Mouse (Mus musculus): ENCODE measurements around the gene Trim45. TPM values are rescaled to one million over a fixed set of nuclear protein-coding genes. Genes with fewer than 3 reads are reported as not detected.

Gene Trim45
- total and polyA plus RNA-seq, 3 experiments: 2.5 to 3.7 TPM; not detected in 1

- TF ChIP-seq ELF1 (IDR thresholded peaks at IDR 0.05; ENCODE audit: low read depth, low read length) (no peak), KAT2A (conservative IDR thresholded peaks at IDR 0.05; ENCODE audit: low read depth, low read length) (no peak), E2F4 (IDR thresholded peaks at IDR 0.05; ENCODE audit: borderline replicate concordance, low read depth, low read length) (no peak), POLR2AphosphoS2 (IDR thresholded peaks at IDR 0.05; ENCODE audit: low read length) (no peak), ZKSCAN1 (IDR thresholded peaks at IDR 0.05; ENCODE audit: low read depth, low read length) (no peak), MAFK (IDR thresholded peaks at IDR 0.05; ENCODE audit: borderline replicate concordance, low read depth, low read length) (no peak), TAL1 (IDR thresholded peaks at IDR 0.05; ENCODE audit: low read length) (no peak), NELFE (IDR thresholded peaks at IDR 0.05; ENCODE audit: low read depth, low read length) (no peak), USF1 (IDR thresholded peaks at IDR 0.05; ENCODE audit: low read depth, low read length) (no peak), POLR2A (IDR thresholded peaks at IDR 0.05; ENCODE audit: control insufficient read depth in 1 of 2, insufficient read depth in 1 of 2, low read depth in 1 of 2, low read length in 2 of 2, poor library complexity in 1 of 2) (no peak), GATA1 (IDR thresholded peaks at IDR 0.05; ENCODE audit: low read depth, low read length) (no peak), MEF2A (IDR thresholded peaks at IDR 0.05; ENCODE audit: extremely low read depth, insufficient replicate concordance, low read depth, low read length, poor library complexity, severe bottlenecking) (no peak), TBP (IDR thresholded peaks at IDR 0.05; ENCODE audit: low read depth, low read length) (no peak), ZC3H11A (IDR thresholded peaks at IDR 0.05; ENCODE audit: low read depth, low read length) (no peak), NRF1 (IDR thresholded peaks at IDR 0.05; ENCODE audit: insufficient read depth, low read depth, low read length, poor library complexity, severe bottlenecking) (no peak)
- Histone ChIP-seq H3K9ac (ENCODE audit: control insufficient read depth, low read depth, low read length, poor library complexity, severe bottlenecking) (no peak overlapping the region), H3K27me3 (ENCODE audit: control insufficient read depth in 1 of 2, insufficient read depth in 2 of 2, low read length in 2 of 2) (peaks cover 0 to 2% of the 10 kb centered on the region in 2 experiments; a peak in 2 of 4 replicates), H3K79me2 (ENCODE audit: control insufficient read depth, insufficient read depth, low read length, poor library complexity) (no peaks in the 10 kb centered on the region), H3K4me1 (ENCODE audit: control insufficient read depth in 1 of 2, insufficient read depth in 2 of 2, low read length in 2 of 2) (peaks cover 0 to 3% of the 10 kb centered on the region in 2 experiments; a peak in 2 of 4 replicates), H3K36me3 (ENCODE audit: control insufficient read depth in 1 of 2, insufficient read depth in 2 of 2, low read length in 2 of 2) (peaks cover 0 to 2% of the 10 kb centered on the region in 2 experiments; a peak in 2 of 4 replicates), H3K27ac (ENCODE audit: control insufficient read depth, low read depth, low read length) (no peak overlapping the region), H3K9me3 (replicated peaks; ENCODE audit: insufficient read depth, low read length) (no peaks in the 10 kb centered on the region), H3K4me3 (ENCODE audit: control insufficient read depth in 1 of 2, insufficient read depth in 1 of 2, low read depth in 2 of 2, low read length in 2 of 2) (no peak overlapping the region)
- no peak for DNase-seq (ENCODE audit: low read depth, low spot score)
These were observed 11.0 kb upstream of the Trim45 start for GRCm38 (mm10) chr3:100911026-100911425.

GRCm38 (mm10) chr3:100911498-100912213, 10.3 kb upstream of the Trim45 start:
- Histone ChIP-seq H3K27ac (ENCODE audit: control insufficient read depth, low read depth, low read length) (no peak overlapping the region), H3K4me3 (ENCODE audit: control insufficient read depth in 1 of 2, insufficient read depth in 1 of 2, low read depth in 2 of 2, low read length in 2 of 2) (no peak overlapping the region), H3K4me1 (ENCODE audit: control insufficient read depth in 1 of 2, insufficient read depth in 2 of 2, low read length in 2 of 2) (peaks cover 0 to 2% of the 10 kb centered on the region in 2 experiments; a peak in 2 of 4 replicates), H3K27me3 (ENCODE audit: control insufficient read depth in 1 of 2, insufficient read depth in 2 of 2, low read length in 2 of 2) (peaks cover 0 to 2% of the 10 kb centered on the region in 2 experiments; a peak in 2 of 4 replicates), H3K9ac (ENCODE audit: control insufficient read depth, low read depth, low read length, poor library complexity, severe bottlenecking) (no peak overlapping the region), H3K79me2 (ENCODE audit: control insufficient read depth, insufficient read depth, low read length, poor library complexity) (no peaks in the 10 kb centered on the region), H3K36me3 (ENCODE audit: control insufficient read depth in 1 of 2, insufficient read depth in 2 of 2, low read length in 2 of 2) (no peaks in the 10 kb centered on the region; a peak in 1 of 4 replicates), H3K9me3 (replicated peaks; ENCODE audit: insufficient read depth, low read length) (no peaks in the 10 kb centered on the region)
- DNase-seq (ENCODE audit: low read depth, low spot score): no peak
- TF ChIP-seq MAFK (IDR thresholded peaks at IDR 0.05; ENCODE audit: borderline replicate concordance, low read depth, low read length): no peak
- TF ChIP-seq HCFC1 (IDR thresholded peaks at IDR 0.05; ENCODE audit: low read depth, low read length): no peak
- no peak for TF ChIP-seq TCF12 (IDR thresholded peaks at IDR 0.05; ENCODE audit: low read depth, low read length)
- TF ChIP-seq POLR2AphosphoS2 (IDR thresholded peaks at IDR 0.05; ENCODE audit: low read length): no peak
- TF ChIP-seq ZMIZ1 (IDR thresholded peaks at IDR 0.05; ENCODE audit: low read depth, low read length): no peak
- TF ChIP-seq POLR2AphosphoS5 (IDR thresholded peaks at IDR 0.05; ENCODE audit: borderline replicate concordance, low read depth, low read length): no peak
- TF ChIP-seq E2F4 (IDR thresholded peaks at IDR 0.05; ENCODE audit: borderline replicate concordance, low read depth, low read length): no peak
- no peak for TF ChIP-seq MYB (IDR thresholded peaks at IDR 0.05; ENCODE audit: low read depth, low read length)
- no peak for TF ChIP-seq RCOR1 (IDR thresholded peaks at IDR 0.05; ENCODE audit: low read depth, low read length)
- TF ChIP-seq GATA1 (IDR thresholded peaks at IDR 0.05; ENCODE audit: low read depth, low read length): no peak
- TF ChIP-seq CHD2 (IDR thresholded peaks at IDR 0.05; ENCODE audit: low read length): no peak
- no peak for TF ChIP-seq ZNF384 (IDR thresholded peaks at IDR 0.05; ENCODE audit: low read depth, low read length)
- TF ChIP-seq CTCF (IDR thresholded peaks at IDR 0.05 in 2 of 3, conservative IDR thresholded peaks at IDR 0.05 in 1 of 3; ENCODE audit: control insufficient read depth in 1 of 3, insufficient read depth in 1 of 3, low read depth in 2 of 3, low read length in 3 of 3, poor library complexity in 1 of 3, severe bottlenecking in 1 of 3): no peak
- no peak for TF ChIP-seq EP300 (IDR thresholded peaks at IDR 0.05; ENCODE audit: low read depth in 1 of 2, low read length in 2 of 2)
- TF ChIP-seq UBTF (IDR thresholded peaks at IDR 0.05; ENCODE audit: borderline replicate concordance, insufficient read depth, low read depth, low read length): no peak
- TF ChIP-seq POLR2A (IDR thresholded peaks at IDR 0.05; ENCODE audit: control insufficient read depth in 1 of 2, insufficient read depth in 1 of 2, low read depth in 1 of 2, low read length in 2 of 2, poor library complexity in 1 of 2): no peak
- TF ChIP-seq MAX (IDR thresholded peaks at IDR 0.05; ENCODE audit: low read length): no peak
- no peak for TF ChIP-seq NELFE (IDR thresholded peaks at IDR 0.05; ENCODE audit: low read depth, low read length)
- no peak for TF ChIP-seq USF1 (IDR thresholded peaks at IDR 0.05; ENCODE audit: low read depth, low read length)
